Mouse (Mus musculus) C2C12 (cell line): ENCODE results near the gene Gm20388. TPM values are rescaled to one million over a fixed set of nuclear protein-coding genes. Genes with fewer than 3 reads are reported as not detected.
A peak's percentile ranks its signal among the peaks of the same experiment; 100 is the strongest.

ENCODE experiments used
- H3K27me3 ChIP-seq: one replicate; pipeline ENCODE4 v1.6.1; 2011; ENCODE audit not compliant: control insufficient read depth, insufficient read depth, insufficient read length
- H3K36me3 ChIP-seq: one replicate; pipeline ENCODE4 v1.6.1; 2011; ENCODE audit not compliant: control insufficient read depth, insufficient read depth
- H3K4me3 ChIP-seq: one replicate; pipeline ENCODE4 v1.5.1; 2011; ENCODE audit warnings: mild to moderate bottlenecking, control low read depth; ENCODE audit not compliant: poor library complexity, insufficient read depth, severe bottlenecking
- H3K79me2 ChIP-seq: one replicate; pipeline ENCODE4 v1.6.1; 2011; ENCODE audit not compliant: control insufficient read depth, insufficient read depth
- H3K79me3 ChIP-seq: one replicate; pipeline ENCODE4 v1.6.1; 2011; ENCODE audit warnings: low read depth, control low read depth
- H3ac ChIP-seq: one replicate; pipeline ENCODE3; 2011; ENCODE audit warnings: low read depth; ENCODE audit not compliant: control insufficient read depth, insufficient read length
- CEBPB ChIP-seq: IDR thresholded peaks from one replicate; pipeline ENCODE4 v1.6.1; 2011; ENCODE audit warnings: low read depth, mild to moderate bottlenecking, control low read depth, moderate library complexity
- CTCF ChIP-seq: IDR thresholded peaks from one replicate; pipeline ENCODE4 v1.5.1; 2011; ENCODE audit not compliant: control insufficient read depth, insufficient read depth, insufficient read length
- FOSL1 ChIP-seq: IDR thresholded peaks from one replicate; pipeline ENCODE4 v1.8.0; 2011; ENCODE audit warnings: mild to moderate bottlenecking, low read length; ENCODE audit not compliant: poor library complexity, insufficient read depth, severe bottlenecking
- MAX ChIP-seq: IDR thresholded peaks from one replicate; pipeline ENCODE4 v1.6.1; 2011; ENCODE audit warnings: mild to moderate bottlenecking, control low read depth
- MYOD1 ChIP-seq: IDR thresholded peaks from one replicate; pipeline ENCODE4 v1.6.1; 2011; ENCODE audit warnings: low read depth; ENCODE audit not compliant: control insufficient read depth, insufficient read length
- MYOG ChIP-seq: IDR thresholded peaks from one replicate; pipeline ENCODE4 v1.6.1; 2011; ENCODE audit not compliant: control insufficient read depth, insufficient read length; ENCODE audit errors: extremely low read depth
- USF1 ChIP-seq: IDR thresholded peaks from one replicate; pipeline ENCODE4 v1.6.1; 2011; ENCODE audit warnings: low read depth, mild to moderate bottlenecking, control low read depth, moderate library complexity
- polyA plus RNA-seq: library from polyadenylated mRNA; unstranded; fragments of >200 nt; fragmentation: generic; extraction: Trizol; gene quantifications from one replicate; pipeline ENCODE4 v1.2.1, GENCODE M21; 2012; ENCODE audit warnings: missing spikeins

Gm20388 gene
- polyA plus RNA-seq, 1 experiment: 15.0 TPM

- no peak overlapping the region for H3K4me3 ChIP-seq
Measured at GRCm38 (mm10) chr8:122228792-122229575, 2318.3 kb downstream of the Gm20388 start.

DNA sequence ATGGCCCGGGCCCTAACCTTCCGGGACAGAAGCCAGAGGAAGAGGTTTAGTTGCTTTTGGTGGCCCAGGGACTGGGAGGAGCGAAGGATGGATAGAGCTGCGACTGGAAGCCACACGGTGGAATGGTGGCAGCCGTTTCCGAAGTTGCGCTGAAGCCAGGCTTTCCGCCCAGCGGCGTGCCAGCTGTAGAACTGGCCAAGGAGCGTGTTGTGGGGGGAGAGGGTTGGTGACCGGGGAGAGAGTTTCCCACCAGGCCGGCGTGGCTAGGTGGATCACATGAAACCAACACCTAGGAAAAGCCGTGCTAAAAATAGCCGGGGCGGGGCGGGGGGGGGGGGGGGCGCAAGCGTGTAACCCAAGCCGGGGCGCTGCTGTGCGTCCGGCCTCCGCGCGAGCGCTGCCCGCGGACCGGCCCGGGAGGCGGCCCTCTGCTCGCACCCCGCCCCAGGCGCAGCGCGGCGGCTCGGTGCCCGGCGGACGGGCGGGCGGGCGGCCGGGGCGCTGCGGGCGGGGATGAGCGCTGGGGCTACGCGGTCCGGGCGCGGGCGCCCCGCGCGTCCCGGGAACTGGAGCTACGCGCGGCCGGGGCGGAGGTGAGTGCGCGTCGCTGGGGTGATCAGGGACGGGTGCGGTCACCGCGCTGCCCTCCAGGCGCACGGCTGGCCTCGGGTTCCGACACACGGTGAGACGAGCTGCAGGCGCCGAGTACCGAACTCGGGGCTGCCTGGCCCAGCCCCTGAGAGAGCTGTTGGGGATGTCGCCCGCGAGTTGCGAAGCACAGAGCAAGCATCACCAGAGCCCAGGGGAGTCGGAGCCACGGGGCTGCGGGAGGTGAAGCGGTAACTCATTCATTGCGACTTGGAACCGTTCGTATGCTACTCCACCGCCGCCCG lies 2319.4 kb downstream of the Gm20388 start:
- H3K79me3 ChIP-seq: peaks cover 5% of the 10 kb centered on the region
- H3K36me3 ChIP-seq: no peaks in the 10 kb centered on the region
- H3K27me3 ChIP-seq: no peaks in the 10 kb centered on the region
- H3K4me3 ChIP-seq: peak overlapping the region; percentile 52
- peak overlapping the region; percentile 75 for H3ac ChIP-seq
- TF ChIP-seq CEBPB (no peak), USF1 (no peak), FOSL1 (no peak)
- H3K79me2 ChIP-seq: peaks cover 42% of the 10 kb centered on the region

More at GRCm38 (mm10) chr8:122228792-122229575, 2318.3 kb downstream of the Gm20388 start:
- Histone ChIP-seq H3K79me2 (peaks cover 32% of the 10 kb centered on the region), H3K27me3 (no peaks in the 10 kb centered on the region), H3K79me3 (peaks cover 4% of the 10 kb centered on the region), H3ac (no peak overlapping the region), H3K36me3 (no peaks in the 10 kb centered on the region)
- no peak for TF ChIP-seq CTCF
- no peak for TF ChIP-seq USF1
- TF ChIP-seq MAX: no peak
- TF ChIP-seq MYOG: no peak
- TF ChIP-seq MYOD1: no peak
- no peak for TF ChIP-seq CEBPB
- no peak for TF ChIP-seq FOSL1

- H3K36me3 ChIP-seq: no peaks in the 10 kb centered on the region
- TF ChIP-seq MYOD1 (no peak), FOSL1 (no peak), MYOG (no peak), CTCF (peak; percentile 94), CEBPB (no peak), MAX (peak; percentile 36), USF1 (no peak)
Measured at GRCm38 (mm10) chr8:122230712-122231337, 2320.2 kb downstream of the Gm20388 start.

GRCm38 (mm10) chr8:122234055-122234454 lies 2323.4 kb downstream of the Gm20388 start:
- Histone ChIP-seq H3ac (no peak overlapping the region), H3K79me2 (peaks cover 56% of the 10 kb centered on the region), H3K36me3 (no peaks in the 10 kb centered on the region), H3K27me3 (no peaks in the 10 kb centered on the region), H3K79me3 (peaks cover 8% of the 10 kb centered on the region), H3K4me3 (no peak overlapping the region)
- TF ChIP-seq USF1 (no peak), CTCF (no peak), CEBPB (no peak), FOSL1 (no peak), MAX (no peak), MYOG (no peak)

More at GRCm38 (mm10) chr8:122230712-122231337, 2320.2 kb downstream of the Gm20388 start:
- peak overlapping the region; percentile 52 for H3K4me3 ChIP-seq
- peaks cover 50% of the 10 kb centered on the region for H3K79me2 ChIP-seq
- peak overlapping the region; percentile 75 for H3ac ChIP-seq
- no peaks in the 10 kb centered on the region for H3K27me3 ChIP-seq
- peaks cover 8% of the 10 kb centered on the region for H3K79me3 ChIP-seq

- Histone ChIP-seq H3ac (no peak overlapping the region), H3K27me3 (no peaks in the 10 kb centered on the region), H3K36me3 (no peaks in the 10 kb centered on the region), H3K4me3 (no peak overlapping the region), H3K79me3 (peaks cover 10% of the 10 kb centered on the region), H3K79me2 (peaks cover 49% of the 10 kb centered on the region)
- TF ChIP-seq USF1 (no peak), MYOG (no peak), MYOD1 (no peak), FOSL1 (no peak), CTCF (no peak), MAX (no peak), CEBPB (no peak)
Measured at GRCm38 (mm10) chr8:122236521-122236920, 2325.9 kb downstream of the Gm20388 start.
